25 mouse cellular contexts compared by ENCODE assay signal in genomic region chr6:121382071-121382470, GRCm38 (mm10). TPM values are rescaled to one million over a fixed set of nuclear protein-coding genes. Genes with fewer than 3 reads are reported as not detected.
DNase-seq lines count a peak whose midpoint lies in the region; ATAC-seq lines count a peak whose summit lies in the region.
"Had no signal": no experiment of that assay in that cellular context is flagged by ENCODE, and none has a peak within 500 bp of the region (broad histone marks: within the 10 kb centered on the region; RNA-seq: fewer than 3 reads in every experiment).

No protein-coding gene starts in this region.

- H3K9ac ChIP-seq in heart, embryonic 11.5 days (ENCODE audit: low read depth, low read length): no peak overlapping the region
- H3K9ac ChIP-seq: forebrain, embryonic 12.5 days; heart, embryonic 13.5 days; hindbrain, embryonic 14.5 days had no signal

- peak; percentile 6 for DNase-seq in adrenal gland, adult 2 months
- DNase-seq in adrenal gland, postnatal 10 days: no peak
- peak; percentile 96 for DNase-seq in heart, adult 11 months
- peak; percentile 32 to 33 for DNase-seq in heart, adult 9 months (ENCODE audit: low spot score in 2 of 2)
- no peak for DNase-seq in heart, embryonic 10.5 days (ENCODE audit: low spot score)
- DNase-seq in ES-CJ7 (ENCODE audit: low read depth, low spot score): peak; percentile 39
- no peak for DNase-seq in lung, postnatal 14 days
- DNase-seq: adrenal gland, postnatal 25 days; B cell, adult 2 months; cerebellum, adult 2 months; cerebellum, postnatal 10 days; gastrocnemius, postnatal 36 days; kidney, adult 8-10 months had no signal

- no peaks in the 10 kb centered on the region for H3K36me3 ChIP-seq in heart, embryonic 11.5 days (ENCODE audit: control insufficient read depth, insufficient read depth, low read length)
- H3K36me3 ChIP-seq in heart, embryonic 10.5 days: no peaks in the 10 kb centered on the region
- H3K36me3 ChIP-seq: forebrain, embryonic 12.5 days; heart, embryonic 13.5 days; hindbrain, embryonic 10.5 days had no signal

- no peak overlapping the region for H3K4me3 ChIP-seq in heart, embryonic 11.5 days (ENCODE audit: low read depth, low read length)
- H3K4me3 ChIP-seq in heart, embryonic 10.5 days: no peak overlapping the region
- H3K4me3 ChIP-seq: forebrain, embryonic 12.5 days; heart, embryonic 13.5 days; hindbrain, embryonic 10.5 days had no signal

- ATAC-seq in heart, embryonic 11.5 days (replicated peaks; ENCODE audit: insufficient number of reproducible peaks, low FRiP score, low TSS enrichment): no peak
- ATAC-seq: CD4-positive, CD25-positive, alpha-beta regulatory T cell, adult 4 months; forebrain, embryonic 16.5 days; inflammation-experienced regulatory T-cells, adult 6 months; intestine, postnatal 0 days had no signal

- H3K27ac ChIP-seq in heart, embryonic 11.5 days (ENCODE audit: low read depth, low read length): no peak overlapping the region
- no peak overlapping the region for H3K27ac ChIP-seq in heart, embryonic 10.5 days
- H3K27ac ChIP-seq: forebrain, embryonic 12.5 days; heart, embryonic 13.5 days; hindbrain, embryonic 10.5 days; hindbrain, embryonic 14.5 days had no signal

- H3K27me3 ChIP-seq in heart, embryonic 11.5 days (ENCODE audit: control insufficient read depth, insufficient read depth, low read length): peaks cover 33% of the 10 kb centered on the region
- H3K27me3 ChIP-seq in heart, embryonic 10.5 days (ENCODE audit: insufficient read depth, poor library complexity, severe bottlenecking): peaks cover 80% of the 10 kb centered on the region

- no peak overlapping the region for H3K4me2 ChIP-seq in heart, embryonic 11.5 days
- H3K4me2 ChIP-seq: forebrain, embryonic 12.5 days; heart, embryonic 13.5 days; hindbrain, embryonic 14.5 days had no signal

- H3K4me1 ChIP-seq in heart, embryonic 11.5 days (ENCODE audit: control insufficient read depth, insufficient read depth, low read length): no peaks in the 10 kb centered on the region
- H3K4me1 ChIP-seq in heart, embryonic 10.5 days: no peaks in the 10 kb centered on the region
- H3K4me1 ChIP-seq: heart, embryonic 13.5 days had no signal

- no peaks in the 10 kb centered on the region for H3K9me3 ChIP-seq in heart, embryonic 11.5 days (replicated peaks; ENCODE audit: control insufficient read depth, low read length)
- no peaks in the 10 kb centered on the region for H3K9me3 ChIP-seq in heart, embryonic 10.5 days
- H3K9me3 ChIP-seq: forebrain, embryonic 12.5 days; heart, embryonic 13.5 days; hindbrain, embryonic 10.5 days had no signal

- 58% methylated on average over 10 of the region's 10 CpGs for WGBS in heart, embryonic 11.5 days (ENCODE audit: insufficient replicate concordance)
- WGBS in heart, embryonic 10.5 days: 63% methylated on average over 10 of the region's 10 CpGs

RNA-seq across cellular contexts. Expression of gene Slc6a12, which starts 39.2 kb away (rescaled TPM):
- total RNA-seq in adrenal gland, adult 2 months (2021): under 1 TPM; 0.48 to 0.95 TPM
- 0.36 and 0.44 TPM in 2 replicates for polyA plus RNA-seq in adrenal gland, adult 2 months (2012; rRNA removed)
- total RNA-seq in adrenal gland, postnatal 10 days (2021): 1 to 10 TPM; 4.0 to 7.0 TPM
- 0.24 TPM in 1 of 2 replicates, not detected in the other for polyA plus RNA-seq in heart, embryonic 11.5 days (2014; fragmentation: Nextera tagmentation; extraction: Ambion mirVana)
- 0.25 TPM in 1 of 2 replicates, not detected in the other for polyA plus RNA-seq in heart, embryonic 10.5 days (2016; fragmentation: Nextera tagmentation; extraction: Ambion mirVana)
- total RNA-seq: MEL had no signal
- polyA plus RNA-seq: CD4-positive, CD25-positive, alpha-beta regulatory T cell, adult 4 months; embryonic facial prominence, embryonic 11.5 days; heart, embryonic 13.5 days; heart, postnatal 0 days; hindbrain, embryonic 10.5 days; inflammation-experienced regulatory T-cells, adult 6 months had no signal

Comparison
In these comparisons a context has a peak if more than half of its experiments do, and no peak if none do; other contexts are left out.
1. DNase-seq: peak in adrenal gland, adult 2 months (single experiment), heart, adult 11 months (single experiment), heart, adult 9 months (2 of 2) and ES-CJ7 (single experiment); none in adrenal gland, postnatal 10 days (single experiment), heart, embryonic 10.5 days (single experiment) and lung, postnatal 14 days (single experiment).